Mouse (Mus musculus) bone marrow macrophage, adult 2 months (primary cell): ENCODE measurements around the gene Bcl2l1.

Experiments used
- CTCF ChIP-seq: IDR thresholded peaks from 2 replicates; pipeline ENCODE4 v1.5.1; 2012; ENCODE audit warnings: low read depth, mild to moderate bottlenecking, low read length, moderate library complexity
- POLR2A ChIP-seq: IDR thresholded peaks from 2 replicates; pipeline ENCODE4 v1.6.1; 2012; ENCODE audit warnings: mild to moderate bottlenecking, low read depth, low read length, borderline replicate concordance

DNA sequence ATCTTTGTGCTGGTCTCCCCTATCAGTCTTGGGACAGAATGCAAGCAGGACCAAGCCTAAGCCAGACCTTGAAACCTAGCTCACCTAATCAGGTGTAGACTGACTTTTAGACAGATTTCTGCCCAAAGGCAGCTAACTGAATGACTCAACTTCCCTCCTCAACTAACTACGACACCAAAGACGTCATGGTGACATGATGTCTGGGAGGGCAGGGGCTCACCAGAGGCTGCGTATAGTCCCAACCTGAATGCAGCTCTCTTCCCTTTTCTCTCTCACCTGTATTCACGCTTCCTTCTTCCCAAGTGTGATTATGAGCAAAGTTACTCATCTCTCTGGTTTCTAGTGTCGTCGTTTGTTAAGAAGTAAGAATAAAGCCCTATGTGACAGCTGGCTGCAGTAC lies 44.0 kb downstream of the Bcl2l1 start:
- no peak for TF ChIP-seq POLR2A
- no peak for TF ChIP-seq CTCF
